Mouse (Mus musculus) liver, embryonic 13.5 days (tissue): ENCODE data around the gene Gm11541. TPM values are rescaled to one million over a fixed set of nuclear protein-coding genes. Genes with fewer than 3 reads are reported as not detected.
"Not testable (repeated sequence)": the region's sequence is repeated elsewhere in the genome, so short reads cannot be mapped to it uniquely, and the experiment has no call there.

Experiments
- ATAC-seq: fragments of 200-750 bp; cut with Nextera tagmentation; 2 replicates; pipeline ENCODE4 v1.8.0; 2017; ENCODE audit warnings: low read depth, mild to moderate bottlenecking, moderate number of reproducible peaks, moderate library complexity
- DNase-seq: peaks from one replicate; pipeline ENCODE4 v3.0.0; 2022
- H3K27ac ChIP-seq: fragments of 300-500 bp; sonication (generic); 2 replicates; pipeline ENCODE4 v1.5.1; 2015; ENCODE audit warnings: moderate library complexity, mild to moderate bottlenecking, inconsistent platforms
- H3K27me3 ChIP-seq: fragments of 300-500 bp; sonication (generic); 2 replicates; pipeline ENCODE4 v1.6.1; 2015; ENCODE audit warnings: mild to moderate bottlenecking, inconsistent platforms
- H3K36me3 ChIP-seq: fragments of 300-500 bp; sonication (generic); 2 replicates; pipeline ENCODE4 v1.6.1; 2015; ENCODE audit warnings: mild to moderate bottlenecking, inconsistent platforms
- H3K4me1 ChIP-seq: fragments of 300-500 bp; sonication (generic); replicated peaks from 2 replicates; pipeline ENCODE4 v1.6.1; 2015; ENCODE audit warnings: inconsistent platforms
- H3K4me2 ChIP-seq: fragments of 300-500 bp; sonication (generic); 2 replicates; pipeline ENCODE4 v1.6.1; 2015; ENCODE audit warnings: inconsistent platforms, mild to moderate bottlenecking, moderate library complexity
- H3K4me3 ChIP-seq: fragments of 300-500 bp; sonication (generic); replicated peaks from 2 replicates; pipeline ENCODE4 v1.5.1; 2015; ENCODE audit warnings: mild to moderate bottlenecking, inconsistent platforms
- H3K9ac ChIP-seq: fragments of 300-500 bp; sonication (generic); 2 replicates; pipeline ENCODE4 v1.6.1; 2015; ENCODE audit warnings: mild to moderate bottlenecking, inconsistent platforms
- H3K9me3 ChIP-seq: fragments of 300-500 bp; sonication (generic); replicated peaks from 2 replicates; pipeline ENCODE4 v1.6.1; 2016; ENCODE audit warnings: inconsistent platforms
- WGBS: fragments of 180-500 bp; shearing (Covaris S2); methylation state at CpG from one replicate; pipeline ENCODE4 v1.1.7; 2015; ENCODE audit not compliant: insufficient replicate concordance; 5-methylcytosine and 5-hydroxymethylcytosine counted together
- polyA plus RNA-seq: library from polyadenylated mRNA; unstranded; fragments of >200 nt; fragmentation: Nextera tagmentation; extraction: Ambion mirVana; gene quantifications from 2 replicates; pipeline ENCODE4 v1.2.1, GENCODE M21; 2015

Gene Gm11541
- polyA plus RNA-seq, 1 experiment from 2014 or later: not detected

DNA sequence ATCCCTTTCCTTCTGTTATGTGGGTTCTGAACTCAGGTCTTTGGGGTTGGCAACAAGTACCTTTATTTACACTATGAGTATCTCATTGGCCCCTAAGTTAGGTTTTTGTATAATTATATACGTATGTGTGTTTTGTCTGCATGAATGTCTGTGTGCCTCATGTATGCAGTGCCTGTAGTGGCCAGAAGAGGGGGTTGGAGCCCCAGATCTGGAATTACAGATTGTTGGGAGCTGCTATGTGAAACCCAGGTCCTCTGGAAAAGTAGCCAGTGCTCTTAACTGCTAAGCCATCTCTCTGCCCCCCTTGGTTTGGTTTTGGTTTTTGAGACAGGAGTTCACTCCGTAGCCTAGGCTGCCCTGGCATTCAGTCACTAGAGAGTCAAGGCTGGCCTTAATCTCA lies 7.2 kb downstream of the Gm11541 start:
- 63% methylated on average over 2 of the region's 2 CpGs for WGBS
- 0 out of 2 replicates have a peak, but pooled peaks cover 4% of the 10 kb centered on the region for H3K27me3 ChIP-seq
- ATAC-seq: no peak

DNA sequence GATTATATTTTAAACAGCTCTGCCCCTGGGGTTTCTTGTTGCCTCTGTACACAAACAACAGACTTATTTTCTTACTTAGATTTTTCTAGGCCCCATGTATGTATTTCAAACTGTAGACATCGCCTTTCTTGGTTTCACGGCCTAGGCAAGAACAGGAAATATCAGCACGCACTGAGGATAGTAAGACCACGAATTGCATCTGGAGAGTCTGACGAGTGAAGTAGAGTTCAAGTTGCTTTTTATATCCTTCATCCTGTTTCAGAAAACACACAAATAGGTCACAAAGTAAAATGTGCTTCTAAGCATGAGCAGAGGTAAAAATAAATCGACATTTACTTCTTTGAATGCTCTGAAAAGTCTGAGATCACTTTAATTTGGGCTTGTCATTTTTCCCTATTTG lies 8.8 kb downstream of the Gm11541 start:
- Histone ChIP-seq H3K4me1 (no peaks in the 10 kb centered on the region), H3K9ac (no peak overlapping the region), H3K36me3 (no peaks in the 10 kb centered on the region), H3K27me3 (no peaks in the 10 kb centered on the region), H3K4me2 (no peak overlapping the region), H3K9me3 (no peaks in the 10 kb centered on the region), H3K27ac (no peak overlapping the region), H3K4me3 (no peak overlapping the region)
- WGBS: 37% methylated on average over 6 of the region's 6 CpGs
- no peak for DNase-seq
- ATAC-seq: no peak

More for the DNA sequence above, 7.2 kb downstream of the Gm11541 start:
- H3K4me2 ChIP-seq: no peak overlapping the region
- no peak overlapping the region for H3K27ac ChIP-seq
- H3K9ac ChIP-seq: no peak overlapping the region
- no peaks in the 10 kb centered on the region for H3K36me3 ChIP-seq
- H3K4me1 ChIP-seq: no peaks in the 10 kb centered on the region
- no peaks in the 10 kb centered on the region for H3K9me3 ChIP-seq
- no peak overlapping the region for H3K4me3 ChIP-seq
- DNase-seq: no peak

DNA sequence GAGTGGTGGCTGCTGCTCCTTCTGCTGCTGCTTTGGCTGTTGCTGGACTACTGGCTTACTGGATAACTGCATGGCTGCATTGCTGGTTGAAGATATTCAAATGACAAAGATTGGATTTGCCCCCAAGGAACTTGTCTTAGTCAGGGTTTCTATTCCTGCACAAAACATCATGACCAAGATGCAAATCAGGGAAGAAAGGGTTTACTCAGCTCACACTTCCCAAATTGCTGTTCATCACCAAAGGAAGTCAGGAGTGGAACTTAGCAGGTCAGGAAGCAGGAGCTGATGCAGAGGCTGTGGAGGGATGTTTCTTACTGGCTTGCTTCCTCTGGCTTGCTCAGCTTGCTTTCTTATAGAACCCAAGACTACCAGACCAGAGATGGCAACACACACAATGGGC lies 11.8 kb downstream of the Gm11541 start:
- H3K27me3 ChIP-seq, ATAC-seq, H3K4me3 ChIP-seq: not testable (repeated sequence)

DNA sequence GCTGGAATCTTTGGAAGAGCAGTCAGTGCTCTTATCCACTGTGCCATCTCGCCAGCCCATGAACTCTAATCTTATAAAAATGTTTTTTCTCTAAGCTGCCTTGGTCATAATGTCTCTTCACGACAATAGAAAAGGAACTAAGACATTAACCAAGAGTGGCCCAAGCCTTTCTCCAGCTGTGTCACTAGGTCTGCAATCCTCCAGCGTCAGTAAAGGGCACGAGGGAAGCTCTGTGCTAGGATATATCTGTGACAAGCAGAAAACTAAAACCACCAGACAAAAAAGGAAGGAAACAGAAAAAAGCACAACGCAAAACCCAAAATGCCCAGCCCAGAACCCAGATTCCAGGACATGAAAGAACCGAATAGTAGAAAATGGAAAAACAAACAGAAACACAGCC lies 17.1 kb downstream of the Gm11541 start:
- no peaks in the 10 kb centered on the region for H3K9me3 ChIP-seq
- H3K36me3 ChIP-seq: no peaks in the 10 kb centered on the region
- H3K27ac ChIP-seq: no peak overlapping the region
- H3K4me1 ChIP-seq: no peaks in the 10 kb centered on the region
- no peak overlapping the region for H3K4me2 ChIP-seq
- no peak overlapping the region for H3K9ac ChIP-seq
- DNase-seq (no peak), ATAC-seq (no peak)
- no peak overlapping the region for H3K4me3 ChIP-seq
- WGBS: 26% methylated on average over 6 of the region's 6 CpGs
- no peaks in the 10 kb centered on the region for H3K27me3 ChIP-seq

More for the DNA sequence above, 11.8 kb downstream of the Gm11541 start:
- H3K9me3 ChIP-seq, H3K36me3 ChIP-seq, H3K9ac ChIP-seq, H3K27ac ChIP-seq, DNase-seq, H3K4me1 ChIP-seq, H3K4me2 ChIP-seq: not testable (repeated sequence)

DNA sequence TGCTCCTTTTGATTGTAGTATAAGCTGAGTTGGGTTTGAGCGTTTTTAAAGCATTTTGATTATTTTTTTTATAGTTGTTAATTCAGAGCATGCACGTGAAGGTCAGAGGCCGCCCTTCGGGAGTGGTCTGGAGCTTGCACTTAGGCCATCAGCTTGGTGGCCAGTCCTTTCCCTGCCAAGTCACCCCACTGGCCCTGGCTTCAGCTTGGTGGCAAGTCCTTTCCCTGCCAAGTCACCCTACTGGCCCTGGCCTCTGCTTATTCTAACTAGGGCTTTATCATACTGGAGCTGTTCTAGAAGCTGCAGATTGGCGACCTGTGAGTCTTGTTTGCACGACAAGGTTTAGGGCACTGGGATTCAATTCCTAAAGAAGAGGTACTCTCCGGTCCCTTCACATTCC lies 21.9 kb downstream of the Gm11541 start:
- Histone ChIP-seq H3K4me2 (no peak overlapping the region), H3K27ac (no peak overlapping the region), H3K9me3 (no peaks in the 10 kb centered on the region), H3K36me3 (no peaks in the 10 kb centered on the region), H3K27me3 (no peaks in the 10 kb centered on the region), H3K4me3 (no peak overlapping the region), H3K9ac (no peak overlapping the region), H3K4me1 (peaks cover 4% of the 10 kb centered on the region)
- DNase-seq: no peak
- WGBS: 61% methylated on average over 7 of the region's 7 CpGs
- ATAC-seq: no peak

DNA sequence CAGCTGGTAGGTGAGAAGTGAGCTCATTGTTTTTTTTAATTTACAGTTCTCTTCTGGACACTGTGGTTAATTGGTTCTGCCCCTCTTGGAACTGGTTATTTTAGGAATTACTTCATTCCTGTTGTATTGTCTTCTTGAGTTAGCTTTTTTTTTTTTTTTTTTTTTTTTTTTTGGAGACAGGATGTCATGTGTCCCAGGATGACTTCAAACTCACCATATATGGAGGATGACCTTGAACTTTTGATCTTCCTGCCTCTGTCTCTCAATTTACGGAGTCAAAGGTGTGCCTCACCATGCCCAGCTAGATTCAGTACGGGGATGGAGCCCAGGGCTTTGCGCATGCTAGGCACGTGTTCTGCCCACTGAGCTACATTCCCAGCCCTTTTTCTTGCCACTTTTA lies 22.7 kb downstream of the Gm11541 start:
- no peak overlapping the region for H3K4me3 ChIP-seq
- H3K9me3 ChIP-seq: no peaks in the 10 kb centered on the region
- DNase-seq: no peak
- H3K9ac ChIP-seq: no peak overlapping the region
- no peak for ATAC-seq
- H3K4me2 ChIP-seq: no peak overlapping the region
- WGBS: 73% methylated on average over 4 of the region's 4 CpGs
- no peaks in the 10 kb centered on the region for H3K36me3 ChIP-seq
- H3K27ac ChIP-seq: no peak overlapping the region
- H3K4me1 ChIP-seq: peaks cover 9% of the 10 kb centered on the region
- H3K27me3 ChIP-seq: no peaks in the 10 kb centered on the region

DNA sequence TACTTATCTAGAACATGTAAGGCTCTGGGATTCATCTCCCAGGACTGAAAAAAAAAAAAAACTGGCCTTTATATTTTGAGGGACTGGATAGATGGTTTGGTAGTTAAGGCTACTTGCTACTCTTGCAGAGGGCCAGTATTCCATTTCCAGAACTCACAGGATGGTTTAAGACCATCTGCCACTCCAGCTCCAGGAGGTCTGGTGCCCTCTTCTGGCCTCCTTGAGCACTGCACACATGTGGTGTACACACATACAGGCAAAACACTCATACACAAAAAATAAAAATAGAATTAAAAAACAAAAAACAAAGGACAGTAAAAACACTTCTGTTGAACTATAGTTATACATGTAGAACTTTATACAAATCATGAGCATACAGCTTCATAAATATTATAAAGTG lies 23.7 kb downstream of the Gm11541 start:
- no peak overlapping the region for H3K27ac ChIP-seq
- H3K27me3 ChIP-seq: no peaks in the 10 kb centered on the region
- H3K4me2 ChIP-seq: no peak overlapping the region
- ATAC-seq: no peak
- H3K4me3 ChIP-seq: no peak overlapping the region
- H3K4me1 ChIP-seq: peaks cover 19% of the 10 kb centered on the region
- no peak for DNase-seq
- no peaks in the 10 kb centered on the region for H3K9me3 ChIP-seq
- H3K9ac ChIP-seq: no peak overlapping the region
- no peaks in the 10 kb centered on the region for H3K36me3 ChIP-seq

DNA sequence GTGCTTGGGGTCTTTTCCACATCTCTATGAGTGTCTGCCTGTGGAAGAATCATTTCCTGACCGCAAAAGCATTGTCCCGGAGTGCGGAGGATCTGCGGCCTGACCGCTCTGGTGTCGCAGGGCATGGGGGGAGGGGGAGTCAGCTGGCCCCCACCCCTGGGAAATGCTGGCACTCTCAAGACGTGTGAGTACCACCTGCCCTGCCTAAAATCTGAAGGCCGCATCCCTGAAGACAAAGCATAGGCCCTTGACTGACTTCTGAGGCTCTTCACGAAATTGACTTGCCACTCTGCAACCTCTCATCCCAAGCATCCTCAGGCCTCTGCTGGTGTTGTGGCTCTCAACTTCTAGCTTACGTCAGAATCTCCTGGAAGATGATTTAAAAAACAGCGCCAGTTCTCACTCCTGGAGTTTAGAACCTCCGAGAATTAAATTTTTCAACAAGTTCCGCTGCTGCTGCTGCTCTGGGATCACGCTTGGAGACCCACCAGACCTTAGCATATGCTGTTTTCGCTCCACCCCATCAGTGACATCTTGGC lies 26.6 kb downstream of the Gm11541 start:
- peak overlapping the region; percentile 90 for H3K9ac ChIP-seq
- 0 out of 2 replicates have a peak, but pooled peaks have one; percentile 3 for ATAC-seq
- H3K27me3 ChIP-seq: no peaks in the 10 kb centered on the region
- 29% methylated on average over 15 of the region's 15 CpGs for WGBS
- peak overlapping the region; percentile 97 for H3K4me2 ChIP-seq
- peak overlapping the region; percentile 45; the same call in 1 of the 2 replicates for H3K27ac ChIP-seq
- peaks cover 23% of the 10 kb centered on the region for H3K4me1 ChIP-seq
- DNase-seq: no peak
- H3K9me3 ChIP-seq: no peaks in the 10 kb centered on the region
- H3K36me3 ChIP-seq: no peaks in the 10 kb centered on the region
- H3K4me3 ChIP-seq: peak overlapping the region; percentile 88

DNA sequence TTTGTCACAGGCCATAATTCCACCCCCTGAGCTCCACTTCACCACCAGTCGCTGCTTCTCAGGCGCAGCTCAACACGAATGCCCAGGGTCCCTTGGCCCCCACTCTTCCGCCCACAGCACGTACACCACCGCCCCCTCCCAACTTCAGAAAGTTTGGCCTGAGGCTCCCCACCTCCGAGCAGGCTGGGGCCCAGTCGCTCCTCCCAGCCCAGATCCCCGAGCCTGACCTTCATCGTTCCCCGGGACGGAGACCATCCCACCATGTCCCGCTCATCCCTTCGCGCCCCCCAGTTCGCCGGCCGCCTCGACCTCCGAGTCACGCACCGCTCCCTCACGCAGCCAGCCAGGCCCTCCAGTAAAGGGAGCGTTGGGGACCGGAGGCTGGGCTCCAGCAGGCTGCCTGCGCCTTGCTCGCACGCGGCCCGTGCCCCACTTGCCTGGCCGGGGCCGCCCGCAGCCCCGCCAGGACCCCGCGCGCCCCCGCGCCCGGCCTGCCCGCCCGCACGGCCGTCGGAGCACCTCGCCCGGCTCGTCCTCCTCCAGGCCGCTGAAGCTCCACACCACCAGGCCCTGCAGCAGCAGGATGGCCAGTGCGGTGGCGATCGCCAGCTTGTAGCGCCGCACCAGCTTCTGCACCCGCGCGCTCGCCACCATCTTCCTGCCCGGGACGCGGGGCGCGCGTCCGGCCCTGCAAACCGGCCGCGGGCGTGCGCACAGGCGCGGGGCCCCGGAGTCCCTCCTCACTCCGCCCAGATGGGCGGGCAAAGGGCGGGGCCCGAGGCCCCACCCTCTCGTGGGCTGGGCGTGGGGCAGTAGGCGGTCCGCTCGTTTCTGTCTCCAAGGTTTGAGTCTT lies 27.3 kb downstream of the Gm11541 start, which contains the start of gene Xylt2:
Gene Xylt2 (minus strand): TSS at position 762 of the 853 bp plus-strand sequence.
- Histone ChIP-seq H3K4me2 (peak within 1 kb of the TSS; percentile 97), H3K27me3 (no peaks in the 10 kb centered on the region), H3K36me3 (no peaks in the 10 kb centered on the region), H3K27ac (peak within 1 kb of the TSS; percentile 45), H3K9me3 (no peaks in the 10 kb centered on the region), H3K4me1 (peaks cover 23% of the 10 kb centered on the region), H3K4me3 (peak within 1 kb of the TSS; percentile 88), H3K9ac (peak within 1 kb of the TSS; percentile 90)
- ATAC-seq: peak; percentile 94
- peak; percentile 85 for DNase-seq
- under 1% methylated on average over 80 of the region's 82 CpGs for WGBS

DNA sequence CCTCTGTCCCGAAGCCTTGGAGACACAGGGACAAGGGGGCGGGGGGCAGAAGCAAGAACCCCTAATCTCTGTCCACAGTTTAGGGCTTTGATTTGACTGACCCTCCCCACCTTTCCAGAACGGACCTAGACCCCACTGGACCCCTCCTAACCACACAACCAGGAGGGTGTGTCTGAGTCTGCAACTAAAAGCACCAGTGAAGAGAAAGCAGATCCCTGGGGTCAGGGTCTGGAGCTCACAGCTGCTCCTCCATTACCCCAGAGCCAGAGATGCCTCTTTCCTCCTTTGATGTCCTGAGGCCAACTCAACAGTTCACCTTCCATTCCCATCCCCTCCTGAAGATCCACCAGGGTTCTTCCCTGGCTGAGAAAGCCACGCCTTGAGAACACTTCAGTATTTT lies 28.0 kb downstream of the Gm11541 start:
- Histone ChIP-seq H3K27me3 (no peaks in the 10 kb centered on the region), H3K4me2 (peak overlapping the region; percentile 97), H3K27ac (no peak overlapping the region), H3K4me1 (peaks cover 23% of the 10 kb centered on the region), H3K9me3 (no peaks in the 10 kb centered on the region), H3K4me3 (peak overlapping the region; percentile 88), H3K9ac (peak overlapping the region; percentile 90), H3K36me3 (no peaks in the 10 kb centered on the region)
- DNase-seq: no peak
- no peak for ATAC-seq
- WGBS: 43% methylated on average over 4 of the region's 4 CpGs

DNA sequence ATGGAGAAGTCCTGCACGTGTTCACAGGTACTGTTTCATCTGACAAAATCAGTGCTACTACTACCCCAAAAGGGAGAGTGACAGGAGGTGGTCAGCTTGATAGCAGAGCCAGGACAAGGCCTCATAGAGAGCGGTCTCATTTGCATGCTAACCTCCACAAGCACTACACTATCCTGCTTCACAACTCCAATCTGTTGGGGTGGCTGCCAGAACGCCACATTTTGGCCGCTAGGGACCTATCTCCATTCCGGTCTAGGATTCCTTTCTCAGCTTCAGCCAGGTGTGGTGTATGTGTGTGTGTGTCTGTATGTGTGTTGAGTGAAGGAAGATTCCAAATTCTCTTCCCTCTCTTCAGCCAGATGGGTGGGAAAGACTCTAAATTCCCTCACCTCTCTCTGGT lies 28.9 kb downstream of the Gm11541 start:
- Histone ChIP-seq H3K27me3 (no peaks in the 10 kb centered on the region), H3K4me1 (peaks cover 23% of the 10 kb centered on the region), H3K9me3 (no peaks in the 10 kb centered on the region), H3K36me3 (peaks cover 2% of the 10 kb centered on the region; the same call in 1 of the 2 replicates), H3K4me3 (no peak overlapping the region), H3K9ac (no peak overlapping the region), H3K27ac (no peak overlapping the region), H3K4me2 (0 out of 2 replicates have a peak overlapping the region, but pooled peaks have one; percentile 97)
- no peak for DNase-seq
- ATAC-seq: no peak
- WGBS: 73% methylated on average over 5 of the region's 5 CpGs

DNA sequence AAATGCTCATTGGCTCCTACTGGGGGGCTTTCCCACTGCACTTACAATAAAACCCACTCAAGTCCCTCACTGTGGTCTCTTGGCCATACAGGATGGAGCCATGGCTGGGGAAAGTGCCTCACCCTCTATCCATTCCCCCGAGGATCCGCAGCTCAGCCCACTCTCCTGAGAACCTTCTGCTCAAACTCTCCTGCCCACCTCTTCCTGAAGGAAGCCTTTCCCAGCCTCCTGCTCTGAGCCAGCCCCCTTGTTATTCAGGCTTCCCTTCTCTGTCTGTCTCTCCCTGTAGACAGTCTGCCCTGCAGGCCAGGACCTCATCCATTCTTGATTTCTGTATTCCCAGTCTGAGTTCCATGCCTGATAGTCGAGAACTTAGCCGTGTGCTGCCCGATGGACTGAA lies 29.3 kb downstream of the Gm11541 start:
- peaks cover 23% of the 10 kb centered on the region for H3K4me1 ChIP-seq
- no peaks in the 10 kb centered on the region for H3K9me3 ChIP-seq
- H3K4me2 ChIP-seq: no peak overlapping the region
- no peak for ATAC-seq
- WGBS: 77% methylated on average over 5 of the region's 5 CpGs
- no peak overlapping the region for H3K9ac ChIP-seq
- DNase-seq: no peak
- H3K27me3 ChIP-seq: no peaks in the 10 kb centered on the region
- H3K36me3 ChIP-seq: peaks cover 6% of the 10 kb centered on the region; the same call in 1 of the 2 replicates
- no peak overlapping the region for H3K4me3 ChIP-seq
- H3K27ac ChIP-seq: no peak overlapping the region
